Mouse (Mus musculus) lung, embryonic 14.5 days (tissue): Measurements from ENCODE around the gene Tmem117. TPM values are rescaled to one million over a fixed set of nuclear protein-coding genes. Genes with fewer than 3 reads are reported as not detected.

Source experiments
- ATAC-seq: fragments of 200-750 bp; cut with Nextera tagmentation; 2 replicates; pipeline ENCODE4 v1.8.0; 2017; ENCODE audit warnings: mild to moderate bottlenecking, moderate TSS enrichment, moderate library complexity; ENCODE audit not compliant: insufficient read depth
- DNase-seq: peaks from one replicate; pipeline ENCODE4 v3.0.0-alpha.2; 2015
- H3K27ac ChIP-seq: fragments of 300-500 bp; sonication (generic); 2 replicates; pipeline ENCODE4 v1.5.1; 2014; ENCODE audit warnings: low read depth, mild to moderate bottlenecking, moderate library complexity
- H3K27me3 ChIP-seq: fragments of 300-500 bp; sonication (generic); 2 replicates; pipeline ENCODE4 v1.6.1; 2014; ENCODE audit warnings: low read length, control low read depth; ENCODE audit not compliant: insufficient read depth
- H3K36me3 ChIP-seq: fragments of 300-500 bp; sonication (generic); 2 replicates; pipeline ENCODE4 v1.6.1; 2014; ENCODE audit warnings: control low read depth; ENCODE audit not compliant: insufficient read depth
- H3K4me1 ChIP-seq: fragments of 300-500 bp; sonication (generic); 2 replicates; pipeline ENCODE4 v1.6.1; 2014; ENCODE audit warnings: antibody characterized with exemption, control low read depth; ENCODE audit not compliant: insufficient read depth
- H3K4me2 ChIP-seq: fragments of 300-500 bp; sonication (generic); 2 replicates; pipeline ENCODE4 v1.6.1; 2014; ENCODE audit warnings: mild to moderate bottlenecking
- H3K4me3 ChIP-seq: fragments of 300-500 bp; sonication (generic); 2 replicates; pipeline ENCODE4 v1.5.1; 2014; ENCODE audit warnings: low read depth, low read length
- H3K9ac ChIP-seq: fragments of 300-500 bp; sonication (generic); 2 replicates; pipeline ENCODE4 v1.6.1; 2014
- H3K9me3 ChIP-seq: fragments of 300-500 bp; sonication (generic); 2 replicates; pipeline ENCODE4 v1.6.1; 2016; ENCODE audit warnings: low read depth, low read length, control low read depth
- CTCF ChIP-seq: IDR thresholded peaks from 2 replicates; pipeline ENCODE4 v1.5.1; 2016; ENCODE audit warnings: antibody characterized with exemption, low read depth
- WGBS: fragments of 180-500 bp; shearing (Covaris S2); extraction: QIAGEN DNeasy Blood & Tissue Kit; methylation state at CpG from one replicate; pipeline ENCODE4 v1.1.7; 2014; 5-methylcytosine and 5-hydroxymethylcytosine counted together
- polyA plus RNA-seq: library from polyadenylated mRNA; unstranded; fragments of >200 nt; fragmentation: Nextera tagmentation; extraction: Ambion mirVana; gene quantifications from 2 replicates; pipeline ENCODE4 v1.2.1, GENCODE M21; 2014

Gene Tmem117
- polyA plus RNA-seq, 1 experiment from 2014 or later: 2.8 TPM

DNA sequence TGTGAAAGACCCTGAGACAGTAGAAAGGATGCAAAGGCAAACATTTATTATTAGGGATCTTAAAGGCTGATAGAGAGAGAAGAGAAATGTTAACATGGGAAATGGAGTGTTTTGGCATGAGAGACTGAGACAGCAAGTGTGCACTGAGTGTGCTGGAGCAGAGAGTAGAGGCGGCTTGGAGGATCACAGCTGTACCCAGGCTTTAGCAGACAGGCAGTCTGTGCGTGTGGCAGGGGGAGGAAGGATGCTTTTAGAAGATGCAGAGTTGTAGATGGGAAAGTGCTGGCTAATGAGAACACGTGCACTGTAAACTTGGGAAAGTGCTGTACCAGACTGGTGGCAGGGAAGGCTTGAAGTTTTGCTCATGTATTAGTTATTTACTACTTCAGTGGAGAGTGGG lies 301.7 kb downstream of the Tmem117 start:
- no peaks in the 10 kb centered on the region for H3K9me3 ChIP-seq
- DNase-seq: no peak
- TF ChIP-seq CTCF: no peak
- ATAC-seq: no peak
- WGBS: 34% methylated on average over 3 of the region's 3 CpGs
- no peak overlapping the region for H3K4me3 ChIP-seq
- H3K4me1 ChIP-seq: no peaks in the 10 kb centered on the region
- H3K27me3 ChIP-seq: no peaks in the 10 kb centered on the region
- no peak overlapping the region for H3K9ac ChIP-seq
- H3K36me3 ChIP-seq: no peaks in the 10 kb centered on the region
- H3K27ac ChIP-seq: no peak overlapping the region
- H3K4me2 ChIP-seq: no peak overlapping the region

DNA sequence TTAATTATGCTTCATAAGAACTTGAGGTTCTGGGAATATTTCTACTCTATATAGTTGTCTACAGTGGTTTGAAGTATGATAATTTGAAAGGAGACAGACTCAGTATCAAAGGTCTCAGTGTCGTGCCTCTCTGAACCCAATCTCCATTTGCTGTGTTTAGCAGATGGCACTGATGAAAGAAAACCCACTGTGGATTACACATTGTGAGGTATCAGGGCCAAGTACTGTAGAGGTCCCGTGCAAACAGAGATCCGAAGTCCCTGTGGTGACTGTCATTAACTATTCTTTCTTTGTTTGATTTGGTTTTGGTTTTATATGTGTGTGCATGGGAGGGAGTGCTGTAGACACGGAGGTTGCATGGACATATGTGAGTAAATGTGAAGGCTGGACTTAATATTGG lies 304.0 kb downstream of the Tmem117 start:
- ATAC-seq (no peak), DNase-seq (no peak)
- Histone ChIP-seq H3K36me3 (no peaks in the 10 kb centered on the region), H3K9me3 (no peaks in the 10 kb centered on the region), H3K27me3 (no peaks in the 10 kb centered on the region), H3K27ac (no peak overlapping the region), H3K4me3 (no peak overlapping the region), H3K4me1 (no peaks in the 10 kb centered on the region), H3K9ac (no peak overlapping the region), H3K4me2 (no peak overlapping the region)
- WGBS: 75% methylated on average over 4 of the region's 4 CpGs
- TF ChIP-seq CTCF: no peak

GRCm38 (mm10) chr15:94933480-94933879 lies 304.4 kb downstream of the Tmem117 start:
- Histone ChIP-seq H3K9me3 (no peaks in the 10 kb centered on the region), H3K9ac (no peak overlapping the region), H3K27me3 (no peaks in the 10 kb centered on the region), H3K36me3 (no peaks in the 10 kb centered on the region), H3K27ac (no peak overlapping the region), H3K4me2 (no peak overlapping the region), H3K4me3 (no peak overlapping the region), H3K4me1 (no peaks in the 10 kb centered on the region)
- 36% methylated on average over 3 of the region's 3 CpGs for WGBS
- no peak for ATAC-seq
- no peak for TF ChIP-seq CTCF
- DNase-seq: peak; percentile 27

- H3K27me3 ChIP-seq: no peaks in the 10 kb centered on the region
- no peak overlapping the region for H3K4me3 ChIP-seq
- WGBS: 88% methylated on average over 3 of the region's 3 CpGs
- no peaks in the 10 kb centered on the region for H3K9me3 ChIP-seq
- H3K9ac ChIP-seq: no peak overlapping the region
- H3K27ac ChIP-seq: no peak overlapping the region
- H3K4me2 ChIP-seq: no peak overlapping the region
- H3K4me1 ChIP-seq: no peaks in the 10 kb centered on the region
- ATAC-seq (no peak), DNase-seq (no peak)
- no peaks in the 10 kb centered on the region for H3K36me3 ChIP-seq
- no peak for TF ChIP-seq CTCF
Observed at GRCm38 (mm10) chr15:94941954-94942353, 312.9 kb downstream of the Tmem117 start.

DNA sequence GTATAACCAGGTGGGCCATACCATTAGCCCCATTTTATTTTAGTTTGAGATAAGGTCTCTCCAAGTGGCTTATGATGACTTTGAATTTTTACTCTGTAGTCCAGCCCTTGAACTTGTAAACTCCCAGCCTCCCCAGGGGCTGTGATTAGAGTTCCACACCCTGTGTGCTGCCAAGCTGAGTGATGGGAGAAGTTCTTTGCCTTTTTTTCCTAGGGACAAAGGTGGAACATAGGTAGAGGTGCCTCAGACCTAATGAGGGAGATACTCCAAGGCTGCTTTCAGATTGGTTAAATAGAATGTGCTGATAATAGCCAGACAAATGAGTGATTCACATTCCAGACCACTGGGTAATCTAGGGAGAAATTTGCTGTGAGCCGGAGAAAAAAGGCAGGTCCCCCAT lies 313.4 kb downstream of the Tmem117 start:
- H3K27me3 ChIP-seq: no peaks in the 10 kb centered on the region
- H3K4me1 ChIP-seq: no peaks in the 10 kb centered on the region
- no peaks in the 10 kb centered on the region for H3K36me3 ChIP-seq
- H3K4me2 ChIP-seq: no peak overlapping the region
- DNase-seq: no peak
- TF ChIP-seq CTCF: no peak
- H3K9me3 ChIP-seq: no peaks in the 10 kb centered on the region
- no peak overlapping the region for H3K9ac ChIP-seq
- ATAC-seq: no peak
- no peak overlapping the region for H3K4me3 ChIP-seq
- H3K27ac ChIP-seq: no peak overlapping the region
- WGBS: 52% methylated on average over 1 of the region's 1 CpGs

GRCm38 (mm10) chr15:94943891-94944290 lies 314.9 kb downstream of the Tmem117 start:
- no peaks in the 10 kb centered on the region for H3K27me3 ChIP-seq
- H3K27ac ChIP-seq: no peak overlapping the region
- no peaks in the 10 kb centered on the region for H3K36me3 ChIP-seq
- TF ChIP-seq CTCF: no peak
- ATAC-seq: no peak
- 34% methylated on average over 5 of the region's 5 CpGs for WGBS
- H3K4me2 ChIP-seq: no peak overlapping the region
- no peaks in the 10 kb centered on the region for H3K4me1 ChIP-seq
- H3K9ac ChIP-seq: no peak overlapping the region
- H3K9me3 ChIP-seq: no peaks in the 10 kb centered on the region
- DNase-seq: no peak
- no peak overlapping the region for H3K4me3 ChIP-seq

DNA sequence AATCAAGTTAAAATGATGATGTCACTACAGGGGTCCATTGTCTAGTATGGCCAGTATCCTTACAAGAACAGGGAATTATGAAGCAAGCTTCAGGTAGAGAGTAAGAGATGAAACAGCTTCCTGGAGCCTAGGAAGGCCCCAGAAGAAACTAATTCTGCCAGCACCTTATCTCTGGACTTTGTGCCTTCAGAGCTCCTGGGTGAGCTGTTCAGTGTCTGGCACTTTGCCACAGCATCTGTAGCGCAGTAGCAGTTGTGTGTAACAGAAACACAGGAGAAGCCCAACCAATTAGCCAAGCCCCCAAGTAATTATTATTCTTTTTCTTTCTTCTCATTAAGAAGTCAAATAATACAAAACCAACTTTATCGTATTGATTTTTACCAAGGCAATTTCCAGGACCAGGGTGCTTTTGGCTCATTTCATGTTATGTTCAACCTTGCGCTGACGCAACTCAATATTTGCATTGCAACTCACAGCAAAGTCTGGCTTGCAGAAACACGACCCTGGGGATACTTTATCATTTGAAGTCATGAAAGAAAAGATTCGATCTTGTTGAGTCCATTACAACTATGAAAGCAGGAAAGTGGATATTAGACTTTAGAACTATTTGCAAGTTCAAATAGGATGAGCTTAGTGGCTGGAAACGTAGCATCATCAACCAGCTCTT lies 322.5 kb downstream of the Tmem117 start:
- Histone ChIP-seq H3K27me3 (no peaks in the 10 kb centered on the region), H3K36me3 (no peaks in the 10 kb centered on the region), H3K4me2 (no peak overlapping the region), H3K9ac (no peak overlapping the region), H3K9me3 (no peaks in the 10 kb centered on the region), H3K4me3 (no peak overlapping the region), H3K4me1 (no peaks in the 10 kb centered on the region), H3K27ac (no peak overlapping the region)
- WGBS: 77% methylated on average over 7 of the region's 7 CpGs
- DNase-seq: no peak
- no peak for ATAC-seq
- no peak for TF ChIP-seq CTCF

DNA sequence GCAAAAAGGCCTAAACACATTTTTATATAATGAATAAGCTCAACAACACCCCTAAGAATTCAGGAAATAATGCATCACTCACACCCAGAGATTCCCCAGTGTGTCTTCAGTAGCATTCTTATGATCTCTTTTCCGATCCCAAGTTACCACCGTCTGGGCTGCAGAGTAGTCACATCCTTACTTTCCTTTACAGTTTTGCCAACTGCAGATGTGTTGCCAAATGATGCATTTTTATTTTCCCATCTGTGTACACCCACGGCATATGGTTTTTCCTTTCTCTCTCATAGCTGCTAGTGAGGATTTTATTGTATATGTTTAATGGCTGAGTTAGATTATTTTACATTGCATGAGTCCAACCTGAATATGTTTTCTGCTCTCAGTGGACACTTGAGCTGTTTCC lies 327.7 kb downstream of the Tmem117 start:
- no peak overlapping the region for H3K9ac ChIP-seq
- H3K27me3 ChIP-seq: no peaks in the 10 kb centered on the region
- DNase-seq: peak; percentile 13
- no peak for ATAC-seq
- no peaks in the 10 kb centered on the region for H3K4me1 ChIP-seq
- TF ChIP-seq CTCF: no peak
- H3K4me3 ChIP-seq: no peak overlapping the region
- H3K27ac ChIP-seq: no peak overlapping the region
- 48% methylated on average over 3 of the region's 3 CpGs for WGBS
- no peaks in the 10 kb centered on the region for H3K9me3 ChIP-seq
- H3K36me3 ChIP-seq: no peaks in the 10 kb centered on the region
- no peak overlapping the region for H3K4me2 ChIP-seq
